Mouse (Mus musculus) kidney, adult 2 months (tissue): ENCODE measurements at regions not wholly inside any gene's neighbourhood (a gene's known extent, or its start where the extent isn't known, plus 50 kb on each side); places are given as distances from the start of the nearest gene placed in this dataset.

ENCODE experiments used
- DNase-seq: peaks from one replicate; pipeline ENCODE4 v3.0.0; 2021
- H3K27ac ChIP-seq: fragments of 200-500 bp; 2 replicates; pipeline ENCODE4 v1.5.1; 2012; ENCODE audit warnings: low read depth, low read length, control low read depth, inconsistent platforms; ENCODE audit not compliant: insufficient read depth
- H3K27me3 ChIP-seq: fragments of 200-500 bp; replicated peaks from 2 replicates; pipeline ENCODE4 v1.6.1; 2012; ENCODE audit warnings: mild to moderate bottlenecking, moderate library complexity, low read length, inconsistent platforms; ENCODE audit not compliant: control insufficient read depth, insufficient read depth
- H3K36me3 ChIP-seq: fragments of 200-500 bp; 2 replicates; pipeline ENCODE4 v1.6.1; 2012; ENCODE audit warnings: mild to moderate bottlenecking, moderate library complexity, low read length, inconsistent platforms; ENCODE audit not compliant: control insufficient read depth, insufficient read depth
- H3K4me1 ChIP-seq: fragments of 200-500 bp; 2 replicates; pipeline ENCODE4 v1.6.1; 2011; ENCODE audit warnings: low read length; ENCODE audit not compliant: control insufficient read depth, insufficient read depth
- H3K4me3 ChIP-seq: fragments of 200-500 bp; 2 replicates; pipeline ENCODE4 v1.5.1; 2011; ENCODE audit warnings: mild to moderate bottlenecking, low read depth, low read length, control low read depth; ENCODE audit not compliant: insufficient read depth
- CTCF ChIP-seq: fragments of 200-500 bp; conservative IDR thresholded peaks from 2 replicates; pipeline ENCODE4 v1.5.1; 2011; ENCODE audit warnings: low read depth, mild to moderate bottlenecking, control low read depth, low read length, moderate library complexity, mixed read lengths; ENCODE audit not compliant: insufficient read depth, insufficient read length
- POLR2A ChIP-seq: fragments of 200-500 bp; IDR thresholded peaks from one replicate; pipeline ENCODE4 v1.6.1; 2011; ENCODE audit warnings: low read depth, low read length, control low read depth
- WGBS: fragments of 180-500 bp; shearing (Covaris S2); methylation state at CpG from one replicate; pipeline ENCODE4 v1.1.7; 2018; 5-methylcytosine and 5-hydroxymethylcytosine counted together

DNA sequence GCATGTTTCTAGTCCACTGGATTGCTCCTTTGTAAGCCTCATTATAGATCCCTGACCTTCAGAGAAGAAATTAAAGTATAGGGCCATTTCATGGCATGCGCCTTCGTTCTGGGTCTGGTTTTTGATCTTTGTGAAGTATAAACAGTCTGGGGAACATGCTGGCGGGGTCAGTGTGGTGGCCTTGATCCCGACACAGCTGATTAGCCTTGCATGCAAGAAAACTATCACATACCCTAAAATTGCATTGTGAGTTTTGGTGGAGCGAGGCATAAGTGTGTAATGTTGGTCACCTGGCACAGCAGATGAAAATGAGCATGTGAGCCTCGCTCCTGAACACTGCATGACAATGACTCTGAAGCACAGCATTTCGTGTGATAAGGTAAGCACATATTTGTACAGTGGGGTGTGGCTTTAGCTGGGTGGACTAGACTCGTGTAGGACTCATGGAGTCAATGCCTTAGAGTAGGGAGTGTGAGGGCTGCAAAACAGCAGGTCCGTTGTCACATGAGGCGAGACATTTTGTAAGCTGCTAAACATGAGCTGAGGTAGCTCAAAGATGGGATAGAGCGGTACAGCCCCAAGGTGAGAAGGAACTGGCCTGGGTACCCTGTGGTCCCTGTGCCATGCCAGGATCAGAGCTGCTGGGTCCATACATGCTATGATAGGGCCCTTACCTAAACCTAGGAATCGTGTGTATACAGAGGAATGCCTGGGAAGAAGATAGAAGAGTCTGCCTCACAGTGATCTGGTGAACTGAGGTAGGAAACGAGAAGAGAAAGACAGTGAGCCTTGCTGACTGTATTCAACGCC lies 601.4 kb upstream of the 4930452B06Rik start:
- DNase-seq = no peak
- no peaks in the 10 kb centered on the region for H3K36me3 ChIP-seq
- H3K4me3 ChIP-seq = no peak overlapping the region
- no peak overlapping the region for H3K27ac ChIP-seq
- TF ChIP-seq POLR2A (no peak), CTCF (no peak)
- 48% methylated on average over 14 of the region's 14 CpGs for WGBS
- H3K27me3 ChIP-seq = no peaks in the 10 kb centered on the region
- H3K4me1 ChIP-seq = no peaks in the 10 kb centered on the region

DNA sequence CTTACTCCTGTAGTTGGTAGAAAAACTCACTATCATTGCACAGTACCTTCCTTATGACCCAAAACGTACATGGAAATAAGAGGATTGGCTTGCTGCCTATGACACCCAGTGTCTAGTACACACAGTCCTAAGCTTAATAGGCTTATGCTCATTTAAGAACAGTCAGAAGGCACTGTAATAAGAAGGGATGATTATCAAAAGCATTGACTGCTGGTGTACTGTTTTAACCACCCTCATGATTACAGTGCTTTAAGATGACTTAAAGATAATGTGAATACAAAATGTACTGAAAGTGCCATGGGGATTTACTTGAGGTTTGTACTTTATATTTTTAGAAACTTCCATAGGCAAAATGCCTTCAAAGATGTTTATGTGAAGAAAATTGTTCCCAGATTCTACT lies 586.0 kb upstream of the 4930452B06Rik start:
- WGBS = 72% methylated on average over 1 of the region's 1 CpGs
- DNase-seq = no peak
- Histone ChIP-seq H3K36me3 (no peaks in the 10 kb centered on the region), H3K4me1 (no peaks in the 10 kb centered on the region), H3K27me3 (no peaks in the 10 kb centered on the region; the same call in 1 of the 2 replicates), H3K4me3 (no peak overlapping the region), H3K27ac (no peak overlapping the region)
- TF ChIP-seq CTCF (no peak), POLR2A (no peak)

DNA sequence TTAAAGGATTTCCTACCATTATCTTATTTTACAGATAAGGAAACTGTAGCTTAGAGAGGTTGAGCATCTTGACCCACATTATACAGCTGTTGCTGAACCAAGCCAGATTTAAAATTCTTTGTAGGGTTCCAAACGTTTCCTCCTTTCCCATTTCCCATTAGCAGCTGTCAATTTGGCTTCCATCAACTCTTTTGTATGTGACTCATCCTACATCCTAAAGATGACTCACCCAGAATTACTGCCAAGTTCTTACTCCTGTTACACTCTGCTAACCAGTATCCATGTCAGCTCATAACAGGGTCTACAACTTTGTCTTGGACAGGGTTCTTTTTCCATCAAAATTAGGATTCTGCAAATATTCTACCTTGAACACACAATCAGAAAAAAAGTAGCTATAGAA lies 579.2 kb upstream of the 4930452B06Rik start:
- H3K27ac ChIP-seq = no peak overlapping the region
- TF ChIP-seq CTCF = no peak
- H3K27me3 ChIP-seq = no peaks in the 10 kb centered on the region; the same call in 1 of the 2 replicates
- no peaks in the 10 kb centered on the region for H3K36me3 ChIP-seq
- WGBS = 21% methylated on average over 1 of the region's 1 CpGs
- DNase-seq = no peak
- no peak overlapping the region for H3K4me3 ChIP-seq
- no peaks in the 10 kb centered on the region for H3K4me1 ChIP-seq

DNA sequence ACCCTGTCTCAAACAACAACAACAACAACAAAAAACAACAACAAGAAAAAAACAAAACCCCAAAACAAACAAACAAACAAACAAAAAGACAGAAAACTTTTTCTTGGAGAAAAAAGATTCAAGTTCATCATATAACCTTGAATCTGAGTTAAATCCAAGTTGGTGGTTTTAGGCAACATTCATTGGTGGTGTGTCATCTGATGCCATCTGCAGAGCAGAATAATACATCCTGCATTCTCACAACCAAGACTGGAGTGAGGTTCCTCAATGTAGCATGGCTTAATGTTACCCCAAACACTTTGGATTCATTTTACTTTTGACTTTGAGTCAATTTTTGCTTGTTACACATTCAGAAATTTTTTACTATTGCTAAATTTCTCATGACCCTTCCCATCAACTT lies 577.3 kb upstream of the 4930452B06Rik start:
- H3K27me3 ChIP-seq = no peaks in the 10 kb centered on the region; the same call in 1 of the 2 replicates
- no peaks in the 10 kb centered on the region for H3K4me1 ChIP-seq
- H3K4me3 ChIP-seq = no peak overlapping the region
- no peak for TF ChIP-seq POLR2A
- no peak for TF ChIP-seq CTCF
- no peak overlapping the region for H3K27ac ChIP-seq
- no peaks in the 10 kb centered on the region for H3K36me3 ChIP-seq
- no peak for DNase-seq

DNA sequence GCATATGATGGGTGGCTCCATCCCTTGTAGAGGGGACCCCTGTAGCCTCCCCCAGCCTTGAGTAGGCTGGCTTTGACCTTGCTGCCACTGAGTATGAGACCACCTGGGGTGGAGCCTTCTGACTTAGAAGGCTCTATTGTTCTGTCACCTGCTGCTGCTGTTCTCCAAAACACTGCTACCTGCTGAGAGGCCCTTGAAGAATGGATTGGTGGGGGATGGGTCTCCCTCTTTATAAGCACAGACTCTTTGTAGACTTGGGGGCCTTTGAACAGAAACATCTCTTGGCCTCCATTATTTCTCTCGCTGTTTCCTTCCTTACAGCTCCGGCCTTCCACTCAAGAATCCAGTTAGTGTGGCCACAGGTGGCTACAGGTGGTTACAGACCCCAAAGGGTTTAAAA lies 576.1 kb upstream of the 4930452B06Rik start:
- no peak overlapping the region for H3K4me3 ChIP-seq
- no peaks in the 10 kb centered on the region for H3K36me3 ChIP-seq
- no peaks in the 10 kb centered on the region for H3K4me1 ChIP-seq
- TF ChIP-seq POLR2A (no peak), CTCF (no peak)
- WGBS = 50% methylated on average over 2 of the region's 2 CpGs
- H3K27me3 ChIP-seq = no peaks in the 10 kb centered on the region
- no peak overlapping the region for H3K27ac ChIP-seq
- no peak for DNase-seq

DNA sequence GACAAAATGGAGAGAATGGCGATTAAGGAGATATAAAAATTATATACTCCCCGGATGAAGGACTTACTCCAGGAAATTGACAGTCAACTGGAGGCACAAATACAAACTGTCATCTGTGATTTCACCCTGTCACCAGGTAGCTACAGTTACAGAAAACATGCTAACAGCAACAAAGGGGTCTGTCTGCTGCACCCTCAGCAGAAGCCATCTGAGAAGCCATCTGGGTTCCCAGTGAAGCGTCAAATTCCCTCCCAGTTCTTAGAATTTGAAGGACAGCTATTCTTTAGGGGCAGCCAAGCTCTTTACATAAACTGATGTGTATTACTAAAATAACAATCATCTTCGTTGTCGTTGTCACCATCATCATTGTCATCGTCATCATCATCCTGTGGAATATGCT lies 561.6 kb upstream of the 4930452B06Rik start:
- 66% methylated on average over 6 of the region's 6 CpGs for WGBS
- H3K4me3 ChIP-seq = no peak overlapping the region
- H3K4me1 ChIP-seq = no peaks in the 10 kb centered on the region
- H3K27ac ChIP-seq = no peak overlapping the region
- no peaks in the 10 kb centered on the region for H3K27me3 ChIP-seq
- DNase-seq = no peak
- H3K36me3 ChIP-seq = no peaks in the 10 kb centered on the region
- TF ChIP-seq CTCF = no peak

DNA sequence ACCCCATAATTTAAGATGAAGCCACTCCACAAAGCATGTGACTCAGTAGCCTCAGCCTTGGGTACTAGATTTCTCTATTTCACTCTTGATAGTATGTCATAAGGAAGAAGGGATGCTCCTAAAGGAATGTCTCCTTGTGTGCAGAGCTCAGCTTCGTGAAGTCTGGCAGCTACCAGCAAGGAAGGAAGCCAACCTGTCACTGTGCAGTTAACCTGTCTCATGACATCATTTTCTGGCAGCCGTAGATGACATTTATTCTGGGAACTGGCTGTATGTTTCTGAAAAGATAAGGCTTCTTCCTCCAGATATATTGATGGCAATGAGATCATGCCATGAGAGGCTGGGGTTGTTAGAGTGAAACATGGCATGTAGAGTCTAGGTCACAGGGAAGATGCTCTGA lies 534.2 kb upstream of the 4930452B06Rik start:
- Histone ChIP-seq H3K27me3 (no peaks in the 10 kb centered on the region), H3K4me3 (no peak overlapping the region), H3K27ac (no peak overlapping the region), H3K4me1 (no peaks in the 10 kb centered on the region), H3K36me3 (no peaks in the 10 kb centered on the region)
- 68% methylated on average over 2 of the region's 2 CpGs for WGBS
- no peak for DNase-seq
- TF ChIP-seq POLR2A (no peak), CTCF (no peak)
